Mouse (Mus musculus) ES-E14 (cell line): ENCODE measurements around the gene Mgrn1.

Experiments
- CHD2 ChIP-seq: IDR thresholded peaks from 2 replicates; pipeline ENCODE4 v1.6.1; 2014; ENCODE audit warnings: mild to moderate bottlenecking, low read depth, low read length, inconsistent platforms
- HCFC1 ChIP-seq: IDR thresholded peaks from 2 replicates; pipeline ENCODE4 v1.6.1; 2012; ENCODE audit warnings: low read length, inconsistent platforms, borderline replicate concordance; ENCODE audit not compliant: insufficient read depth
- MAFK ChIP-seq: IDR thresholded peaks from 2 replicates; pipeline ENCODE4 v1.6.1; 2014; ENCODE audit warnings: mild to moderate bottlenecking, low read depth, low read length, inconsistent platforms; ENCODE audit not compliant: insufficient read depth
- ZC3H11A ChIP-seq: IDR thresholded peaks from 2 replicates; pipeline ENCODE4 v1.6.1; 2012; ENCODE audit warnings: low read depth, mild to moderate bottlenecking, inconsistent platforms, low read length, borderline replicate concordance
- ZNF384 ChIP-seq: IDR thresholded peaks from 2 replicates; pipeline ENCODE4 v1.6.1; 2012; ENCODE audit warnings: low read depth, low read length, inconsistent platforms

DNA sequence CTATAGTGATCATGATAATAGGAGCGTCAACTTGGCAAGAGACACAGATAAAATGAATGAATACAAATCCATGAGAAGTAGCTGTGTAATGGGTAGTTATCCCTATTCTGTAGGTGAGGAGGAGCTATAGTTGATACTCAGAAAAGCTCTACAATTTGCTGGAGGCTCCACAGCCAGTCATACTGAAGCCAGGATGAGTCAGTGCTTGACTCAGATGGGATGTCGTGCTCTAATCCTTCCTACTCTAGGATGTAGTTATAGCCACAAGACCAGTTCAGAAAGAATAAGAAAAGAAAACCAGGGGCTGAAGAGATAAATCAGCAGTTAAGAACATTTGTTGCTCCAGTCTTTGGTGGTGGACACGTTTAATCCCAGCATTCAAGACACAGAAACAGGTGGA is 48.4 kb upstream of the Mgrn1 start:
- TF ChIP-seq ZNF384, result no peak
- TF ChIP-seq MAFK, result no peak
- no peak for TF ChIP-seq CHD2
- TF ChIP-seq ZC3H11A, result no peak
- TF ChIP-seq HCFC1, result no peak
